Mouse (Mus musculus) adrenal gland, adult 2 months (tissue): ENCODE measurements around the gene Myo9b. TPM values are rescaled to one million over a fixed set of nuclear protein-coding genes. Genes with fewer than 3 reads are reported as not detected.

Experiments
- DNase-seq: peaks from one replicate; pipeline ENCODE4 v3.0.0; 2021
- polyA plus RNA-seq: library from polyadenylated mRNA; depleted of rRNA; stranded (reverse); fragments of >200 nt; gene quantifications from 2 replicates; pipeline ENCODE4 v1.2.3, GENCODE M21; 2012
- total RNA-seq, 2 experiments: library from RNA; stranded (reverse); gene quantifications; 2 replicates each; pipeline ENCODE4 v1.2.3; 2021

The Myo9b gene
- total and polyA plus RNA-seq, 3 experiments, result 19.2 to 34.1 (median 32.6) TPM

DNA sequence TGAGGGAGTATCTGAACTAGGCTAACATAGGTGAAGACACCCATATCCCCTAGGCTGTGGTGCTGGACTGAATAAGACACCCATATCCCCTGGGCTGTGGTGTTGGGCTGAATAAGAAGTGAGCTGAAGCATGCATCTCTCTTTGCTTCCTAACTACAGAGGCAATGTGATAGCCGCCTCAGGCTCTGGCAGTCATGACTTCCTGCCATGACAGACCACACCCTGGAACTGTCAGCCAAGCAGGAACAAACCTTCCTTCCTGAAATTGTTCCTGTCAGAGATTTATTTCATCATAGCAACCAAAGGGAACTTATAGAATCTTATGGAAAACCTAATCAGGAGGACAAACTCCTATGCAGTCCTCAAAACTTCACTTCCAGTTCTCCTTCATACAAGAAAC lies 115.8 kb downstream of the Myo9b start:
- DNase-seq, result no peak

- peak; percentile 0 for DNase-seq
These were observed 119.2 kb downstream of the Myo9b start for GRCm38 (mm10) chr8:71391696-71392095.

DNA sequence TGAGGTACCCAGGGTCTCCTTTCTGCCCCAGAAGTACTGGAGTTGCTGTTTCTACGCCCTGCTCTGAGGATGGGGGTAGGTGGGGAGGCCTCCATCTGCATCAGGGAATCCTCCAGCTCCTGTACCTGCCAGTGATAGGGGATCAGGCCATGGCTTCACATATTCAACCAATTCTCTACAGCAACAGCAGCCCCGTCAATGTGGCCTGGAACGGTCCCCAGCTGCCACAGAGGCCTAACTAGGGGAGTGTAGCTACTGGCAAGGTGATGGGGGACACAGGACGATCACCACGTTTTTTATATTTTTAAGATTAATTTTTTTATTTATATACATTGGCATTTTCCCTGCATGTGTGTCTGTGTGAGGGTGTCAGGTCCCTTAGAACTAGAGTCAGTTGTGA lies 119.9 kb downstream of the Myo9b start:
- DNase-seq, result peak; percentile 0

DNA sequence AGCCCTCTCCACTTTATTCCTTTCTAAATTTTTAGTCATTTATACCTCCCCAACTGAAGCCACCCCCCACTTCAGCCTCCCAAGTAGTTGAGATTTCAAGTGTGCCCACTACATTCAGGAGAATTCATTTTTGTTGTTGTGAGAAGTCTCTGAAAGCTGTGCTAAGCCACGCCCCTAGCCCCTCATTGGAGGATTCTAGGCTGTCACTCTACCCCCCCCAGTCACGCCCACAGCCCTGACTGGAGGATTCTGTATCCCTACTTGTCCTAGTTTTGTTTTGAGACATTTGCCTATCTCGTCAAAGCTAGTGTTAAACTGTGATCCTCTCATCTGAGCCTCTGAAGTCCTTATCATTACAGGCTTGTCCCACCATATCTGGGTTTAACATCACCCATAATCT lies 120.4 kb downstream of the Myo9b start:
- DNase-seq, result peak; percentile 59

DNA sequence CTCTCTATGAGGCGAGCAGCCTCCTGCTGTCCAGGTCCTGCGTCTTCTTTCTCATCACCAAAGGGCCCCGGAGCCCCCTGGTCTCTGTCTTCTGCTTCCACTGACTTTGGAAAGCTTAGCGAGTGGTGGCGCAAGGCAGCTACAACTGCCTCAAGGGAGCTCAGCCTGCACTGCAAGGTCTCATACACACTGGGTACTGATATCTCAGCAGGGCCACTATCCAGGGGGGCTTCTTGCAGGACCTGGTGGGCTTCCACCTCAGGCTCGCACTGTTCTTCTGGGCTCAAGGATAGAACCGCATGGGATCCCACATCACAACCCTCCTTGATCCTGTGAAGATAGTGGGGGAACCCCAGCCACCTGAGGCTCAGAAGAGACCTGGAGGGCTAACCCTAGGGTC lies 122.0 kb downstream of the Myo9b start:
- peak; percentile 1 for DNase-seq

DNA sequence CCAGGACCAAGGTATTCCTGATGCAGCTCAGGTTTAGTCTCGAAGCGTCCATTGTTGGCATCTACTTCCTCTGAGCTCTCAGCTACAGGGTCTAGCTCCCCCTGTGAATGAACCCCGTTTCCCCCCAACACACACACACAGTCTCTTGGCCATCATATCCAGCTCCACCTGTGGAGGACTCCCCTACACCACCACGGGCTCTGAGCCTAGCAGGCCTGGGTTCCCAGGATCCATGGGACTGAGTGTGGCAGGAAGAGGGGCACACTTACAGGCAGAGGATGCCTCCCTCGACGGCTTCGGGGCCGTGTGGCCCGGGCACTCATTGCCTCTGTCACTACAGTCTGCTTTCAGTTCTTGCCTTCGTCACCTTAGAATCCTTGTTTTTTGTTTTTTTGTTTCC lies 122.6 kb downstream of the Myo9b start:
- DNase-seq, result peak; percentile 4

GRCm38 (mm10) chr8:71395629-71396028 lies 123.1 kb downstream of the Myo9b start, which contains the start of gene Ushbp1:
Ushbp1 (minus strand) TSS chr8:71395802.
- peak; percentile 58 for DNase-seq

DNA sequence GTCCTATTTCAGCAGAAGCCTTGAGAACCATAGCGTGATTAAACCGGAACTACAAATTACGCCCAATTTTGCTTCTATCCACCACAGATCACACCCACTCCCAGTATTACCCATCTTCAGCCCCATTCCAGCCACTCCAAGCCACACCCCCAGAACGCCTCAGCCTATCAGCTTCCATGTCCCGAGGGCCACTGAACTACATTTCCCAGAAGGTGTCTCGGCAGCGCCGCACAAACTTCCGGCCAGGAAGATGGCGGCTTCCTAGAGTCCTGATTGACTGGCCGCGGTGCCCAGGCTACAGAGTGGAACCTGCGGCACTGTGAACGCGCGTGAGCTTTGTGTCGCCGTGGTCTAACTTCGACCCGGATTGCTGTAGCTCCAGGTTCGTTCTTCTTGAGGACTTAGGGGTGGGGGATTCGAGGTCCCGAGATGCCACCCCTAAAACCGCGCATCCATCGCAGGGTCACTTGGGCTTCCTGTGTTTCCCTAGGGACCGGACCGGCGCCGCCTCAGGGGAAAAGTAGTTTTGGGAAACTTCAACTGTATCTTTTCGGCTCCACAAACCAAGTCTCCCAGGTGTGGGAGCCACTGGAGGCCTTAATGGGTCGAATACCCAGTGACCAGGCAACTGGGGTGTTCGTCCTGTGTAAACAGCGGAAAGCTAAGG lies 124.3 kb downstream of the Myo9b start, which contains the start of gene Babam1:
Gene Babam1 (plus strand): TSS at position 223 of the 667 bp plus-strand sequence.
- peak; percentile 97 for DNase-seq

GRCm38 (mm10) chr8:71397701-71398100 lies 125.2 kb downstream of the Myo9b start:
- DNase-seq, result no peak

GRCm38 (mm10) chr8:71400826-71401225 lies 128.3 kb downstream of the Myo9b start:
- DNase-seq, result no peak

DNA sequence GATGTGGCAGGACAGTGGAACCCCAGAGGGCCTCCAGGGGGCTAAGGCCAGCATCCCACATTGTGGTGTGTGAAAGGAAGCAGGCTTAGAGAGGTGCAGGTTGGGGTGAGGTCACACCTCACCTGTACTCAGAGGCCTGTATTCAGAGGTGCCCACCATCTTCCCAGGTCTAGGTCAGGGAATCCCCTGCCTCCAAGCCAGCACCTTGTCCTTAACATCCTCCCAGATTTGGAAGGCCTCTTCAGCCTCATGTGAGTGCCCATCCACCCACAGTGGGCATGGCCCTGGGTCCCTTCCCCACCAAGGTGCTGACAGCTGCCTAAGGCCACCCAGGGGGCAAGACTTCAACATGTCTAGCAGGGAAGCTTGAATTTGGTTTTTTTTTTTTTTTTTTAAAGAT lies 128.9 kb downstream of the Myo9b start:
- DNase-seq, result no peak

DNA sequence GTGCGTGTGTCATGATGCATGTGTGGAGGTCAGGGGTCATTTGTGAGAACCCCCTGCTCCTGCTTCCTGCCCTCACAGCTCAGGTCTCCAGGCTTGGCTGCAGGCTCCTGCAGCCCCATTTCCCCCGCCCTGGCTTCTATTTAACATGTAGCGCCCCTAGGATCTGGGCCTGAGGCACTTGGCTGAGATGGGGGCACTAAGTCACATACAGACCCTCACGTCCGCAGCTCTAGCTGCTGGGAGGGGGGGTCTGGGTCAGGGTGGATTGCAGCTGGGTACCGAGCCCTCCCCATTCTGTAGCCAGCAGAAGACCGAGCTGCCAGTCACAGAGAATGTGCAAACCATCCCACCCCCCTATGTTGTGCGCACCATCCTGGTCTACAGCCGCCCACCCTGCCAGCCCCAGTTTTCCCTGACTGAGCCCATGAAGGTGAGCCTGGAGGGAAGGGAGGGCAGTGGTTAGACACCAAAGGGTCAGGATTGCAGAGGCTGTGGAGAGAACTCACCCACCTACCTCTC lies 130.0 kb downstream of the Myo9b start:
- no peak for DNase-seq

GRCm38 (mm10) chr8:71403107-71403885 lies 130.8 kb downstream of the Myo9b start:
- DNase-seq, result no peak

DNA sequence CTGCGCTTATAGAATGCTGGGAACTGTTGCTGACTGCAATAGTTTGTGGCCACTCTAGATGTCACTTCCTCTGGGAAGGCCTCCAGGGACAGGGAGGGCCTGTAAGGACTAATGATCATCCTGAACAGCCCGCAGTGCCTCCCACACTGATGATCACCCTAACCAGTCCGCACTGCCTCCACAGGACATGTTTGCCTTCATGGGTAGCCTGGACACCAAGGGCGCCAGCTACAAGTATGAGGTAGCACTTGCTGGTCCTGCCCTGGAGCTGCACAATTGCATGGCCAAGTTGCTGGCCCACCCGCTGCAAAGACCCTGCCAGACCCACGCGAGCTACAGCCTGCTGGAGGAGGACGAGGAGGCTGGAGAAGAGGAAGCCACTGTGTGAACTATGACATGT lies 131.5 kb downstream of the Myo9b start:
- DNase-seq, result no peak

GRCm38 (mm10) chr8:71404951-71405351 lies 132.4 kb downstream of the Myo9b start:
- peak; percentile 47 for DNase-seq

DNA sequence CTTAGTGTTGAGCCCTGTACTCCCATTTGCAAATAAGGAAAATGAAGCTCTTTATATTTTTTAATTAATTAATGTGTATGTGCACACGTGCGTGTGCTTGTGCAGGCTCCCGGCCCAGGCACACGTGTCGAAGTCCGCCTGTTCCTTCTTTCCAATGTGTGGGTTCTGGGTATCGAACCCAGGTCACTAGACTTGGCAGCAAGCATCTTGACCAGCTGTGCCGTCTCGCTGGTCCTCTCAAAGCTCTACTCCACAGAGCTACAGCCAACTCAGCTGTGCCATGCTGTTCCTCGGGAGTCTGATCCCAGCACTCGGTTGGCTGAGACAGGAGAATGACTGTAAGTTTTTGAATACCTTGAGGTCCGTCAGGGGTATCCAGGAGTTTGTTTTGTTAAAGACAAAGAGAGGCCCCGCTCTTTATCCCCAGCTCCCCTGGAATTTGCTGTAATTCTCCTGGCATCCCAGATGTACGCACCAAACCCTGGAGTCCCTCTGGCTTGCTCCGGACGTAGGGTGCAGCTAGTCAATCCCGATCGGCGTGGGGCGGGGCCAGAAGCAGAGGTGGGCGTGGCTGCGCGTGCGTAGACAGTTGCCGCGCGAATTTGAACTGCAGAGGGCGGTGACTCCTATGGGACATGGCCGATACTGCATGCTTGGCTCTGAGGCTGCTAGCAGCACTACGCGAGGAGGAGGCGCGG lies 133.0 kb downstream of the Myo9b start, which contains the start of gene Ankle1:
Gene Ankle1 (plus strand): TSS at position 610 of the 698 bp plus-strand sequence.
- peak; percentile 98 for DNase-seq

- DNase-seq, result peak; percentile 68
These were observed 133.8 kb downstream of the Myo9b start for GRCm38 (mm10) chr8:71406099-71407015.

- no peak for DNase-seq
These were observed 134.9 kb downstream of the Myo9b start for GRCm38 (mm10) chr8:71407441-71407840.

- no peak for DNase-seq
These were observed 135.7 kb downstream of the Myo9b start for GRCm38 (mm10) chr8:71408231-71408630.
